Mouse (Mus musculus) kidney, adult 2 months (tissue): ENCODE data around the gene Gm21987. TPM values are rescaled to one million over a fixed set of nuclear protein-coding genes. Genes with fewer than 3 reads are reported as not detected.

ENCODE experiments used
- DNase-seq: peaks from one replicate; pipeline ENCODE4 v3.0.0; 2021
- H3K27ac ChIP-seq: fragments of 200-500 bp; 2 replicates; pipeline ENCODE4 v1.5.1; 2012; ENCODE audit warnings: low read depth, low read length, control low read depth, inconsistent platforms; ENCODE audit not compliant: insufficient read depth
- H3K27me3 ChIP-seq: fragments of 200-500 bp; replicated peaks from 2 replicates; pipeline ENCODE4 v1.6.1; 2012; ENCODE audit warnings: mild to moderate bottlenecking, moderate library complexity, low read length, inconsistent platforms; ENCODE audit not compliant: control insufficient read depth, insufficient read depth
- H3K36me3 ChIP-seq: fragments of 200-500 bp; 2 replicates; pipeline ENCODE4 v1.6.1; 2012; ENCODE audit warnings: mild to moderate bottlenecking, moderate library complexity, low read length, inconsistent platforms; ENCODE audit not compliant: control insufficient read depth, insufficient read depth
- H3K4me1 ChIP-seq: fragments of 200-500 bp; 2 replicates; pipeline ENCODE4 v1.6.1; 2011; ENCODE audit warnings: low read length; ENCODE audit not compliant: control insufficient read depth, insufficient read depth
- H3K4me3 ChIP-seq: fragments of 200-500 bp; 2 replicates; pipeline ENCODE4 v1.5.1; 2011; ENCODE audit warnings: mild to moderate bottlenecking, low read depth, low read length, control low read depth; ENCODE audit not compliant: insufficient read depth
- CTCF ChIP-seq: fragments of 200-500 bp; conservative IDR thresholded peaks from 2 replicates; pipeline ENCODE4 v1.5.1; 2011; ENCODE audit warnings: low read depth, mild to moderate bottlenecking, control low read depth, low read length, moderate library complexity, mixed read lengths; ENCODE audit not compliant: insufficient read depth, insufficient read length
- POLR2A ChIP-seq: fragments of 200-500 bp; IDR thresholded peaks from one replicate; pipeline ENCODE4 v1.6.1; 2011; ENCODE audit warnings: low read depth, low read length, control low read depth
- WGBS: fragments of 180-500 bp; shearing (Covaris S2); methylation state at CpG from one replicate; pipeline ENCODE4 v1.1.7; 2018; 5-methylcytosine and 5-hydroxymethylcytosine counted together
- polyA plus RNA-seq: library from polyadenylated mRNA; depleted of rRNA; stranded (reverse); fragments of >200 nt; gene quantifications from 2 replicates; pipeline ENCODE4 v1.2.3, GENCODE M21; 2012

Gm21987 gene
- polyA plus RNA-seq, 1 experiment, result not detected

GRCm38 (mm10) chr16:38366231-38366630, 19.4 kb downstream of the Gm21987 start:
- no peak for DNase-seq
- Histone ChIP-seq H3K4me3 (no peak overlapping the region), H3K4me1 (no peaks in the 10 kb centered on the region), H3K27ac (no peak overlapping the region), H3K27me3 (no peaks in the 10 kb centered on the region), H3K36me3 (no peaks in the 10 kb centered on the region)
- WGBS, result 70% methylated on average over 4 of the region's 4 CpGs
- TF ChIP-seq POLR2A (no peak), CTCF (no peak)

- Histone ChIP-seq H3K27me3 (no peaks in the 10 kb centered on the region), H3K4me1 (no peaks in the 10 kb centered on the region), H3K4me3 (no peak overlapping the region), H3K36me3 (no peaks in the 10 kb centered on the region), H3K27ac (no peak overlapping the region)
- no peak for TF ChIP-seq POLR2A
- TF ChIP-seq CTCF, result no peak
- WGBS, result 21% methylated on average over 10 of the region's 10 CpGs
- DNase-seq, result no peak
Measured at GRCm38 (mm10) chr16:38368336-38368735, 21.5 kb downstream of the Gm21987 start.

GRCm38 (mm10) chr16:38369000-38369399, 22.2 kb downstream of the Gm21987 start:
- Histone ChIP-seq H3K27ac (no peak overlapping the region), H3K27me3 (no peaks in the 10 kb centered on the region), H3K36me3 (no peaks in the 10 kb centered on the region), H3K4me3 (no peak overlapping the region), H3K4me1 (no peaks in the 10 kb centered on the region)
- WGBS, result 88% methylated on average over 7 of the region's 7 CpGs
- DNase-seq, result no peak
- no peak for TF ChIP-seq POLR2A
- no peak for TF ChIP-seq CTCF

GRCm38 (mm10) chr16:38369431-38369830, 22.6 kb downstream of the Gm21987 start:
- Histone ChIP-seq H3K36me3 (no peaks in the 10 kb centered on the region), H3K27ac (no peak overlapping the region), H3K27me3 (no peaks in the 10 kb centered on the region), H3K4me3 (no peak overlapping the region), H3K4me1 (no peaks in the 10 kb centered on the region)
- TF ChIP-seq CTCF (no peak), POLR2A (no peak)
- no peak for DNase-seq
- 90% methylated on average over 8 of the region's 8 CpGs for WGBS

- H3K36me3 ChIP-seq, result no peaks in the 10 kb centered on the region
- DNase-seq, result no peak
- 83% methylated on average over 4 of the region's 4 CpGs for WGBS
- H3K4me3 ChIP-seq, result no peak overlapping the region
- no peaks in the 10 kb centered on the region for H3K27me3 ChIP-seq
- H3K4me1 ChIP-seq, result no peaks in the 10 kb centered on the region
- TF ChIP-seq CTCF, result no peak
- no peak for TF ChIP-seq POLR2A
- no peak overlapping the region for H3K27ac ChIP-seq
Measured at GRCm38 (mm10) chr16:38369992-38370484, 23.2 kb downstream of the Gm21987 start.

GRCm38 (mm10) chr16:38370633-38371374, 24.0 kb downstream of the Gm21987 start:
- WGBS, result 79% methylated on average over 8 of the region's 8 CpGs
- Histone ChIP-seq H3K36me3 (no peaks in the 10 kb centered on the region), H3K4me1 (no peaks in the 10 kb centered on the region), H3K4me3 (no peak overlapping the region), H3K27me3 (no peaks in the 10 kb centered on the region), H3K27ac (no peak overlapping the region)
- no peak for DNase-seq
- TF ChIP-seq POLR2A (no peak), CTCF (no peak)

- Histone ChIP-seq H3K4me3 (no peak overlapping the region), H3K36me3 (no peaks in the 10 kb centered on the region), H3K4me1 (no peaks in the 10 kb centered on the region), H3K27me3 (no peaks in the 10 kb centered on the region), H3K27ac (no peak overlapping the region)
- 87% methylated on average over 15 of the region's 15 CpGs for WGBS
- DNase-seq, result no peak
- TF ChIP-seq POLR2A (no peak), CTCF (no peak)
Measured at GRCm38 (mm10) chr16:38371705-38372296, 25.0 kb downstream of the Gm21987 start.
